Mouse (Mus musculus): ENCODE data around the gene Tmem204.

The Tmem204 gene

GRCm38 (mm10) chr17:25014841-25015570 lies 68.4 kb downstream of the Tmem204 start:
- DNase-seq (ENCODE audit: low spot score): no peak

- peak; percentile 29 for DNase-seq (ENCODE audit: low spot score)
Observed at GRCm38 (mm10) chr17:25013606-25014501, 69.5 kb downstream of the Tmem204 start.
